Mouse (Mus musculus): ENCODE results near the gene Tns2. TPM values are rescaled to one million over a fixed set of nuclear protein-coding genes. Genes with fewer than 3 reads are reported as not detected.

Gene Tns2
- polyA plus RNA-seq, 2 experiments: 3.7 to 5.2 TPM

- Histone ChIP-seq H3K4me1 (replicated peaks; ENCODE audit: control insufficient read depth in 2 of 2, insufficient read depth in 2 of 2, low read length in 1 of 2) (peaks cover 0 to 1% of the 10 kb centered on the region in 2 experiments; a peak in 1 of 4 replicates), H3K27me3 (ENCODE audit: control insufficient read depth, insufficient read depth, low read length) (no peaks in the 10 kb centered on the region), H3K4me3 (ENCODE audit: insufficient read depth in 1 of 2, low read depth in 2 of 2, low read length in 2 of 2) (no peak overlapping the region), H3K36me3 (replicated peaks; ENCODE audit: control insufficient read depth, insufficient read depth, low read depth) (peaks cover 93% of the 10 kb centered on the region), H3K9ac (replicated peaks) (no peak overlapping the region), H3K9me3 (ENCODE audit: control insufficient read depth, low read length) (no peaks in the 10 kb centered on the region), H3K4me2 (ENCODE audit: low read depth) (no peak overlapping the region), H3K27ac (no peak overlapping the region)
- DNase-seq (ENCODE audit: low read depth in 3 of 3, low spot score in 3 of 3) (no peak), ATAC-seq (ENCODE audit: insufficient read depth) (no peak)
- TF ChIP-seq CTCF (IDR thresholded peaks at IDR 0.05; ENCODE audit: low read depth) (no peak), EP300 (IDR thresholded peaks at IDR 0.05; ENCODE audit: low read depth) (no peak)
- WGBS (ENCODE audit: insufficient replicate concordance): 82% methylated on average over 4 of the region's 4 CpGs
Measured at GRCm38 (mm10) chr15:102092222-102092621, 8.0 kb upstream of the Tns2 start.

- WGBS (ENCODE audit: insufficient replicate concordance): 50% methylated on average over 2 of the region's 2 CpGs
- Histone ChIP-seq H3K9ac (replicated peaks) (no peak overlapping the region), H3K36me3 (replicated peaks; ENCODE audit: control insufficient read depth, insufficient read depth, low read depth) (peaks cover 74% of the 10 kb centered on the region), H3K9me3 (ENCODE audit: control insufficient read depth, low read length) (no peaks in the 10 kb centered on the region), H3K27me3 (ENCODE audit: control insufficient read depth, insufficient read depth, low read length) (no peaks in the 10 kb centered on the region), H3K27ac (no peak overlapping the region), H3K4me3 (ENCODE audit: insufficient read depth in 1 of 2, low read depth in 2 of 2, low read length in 2 of 2) (no peak overlapping the region), H3K4me1 (replicated peaks; ENCODE audit: control insufficient read depth in 2 of 2, insufficient read depth in 2 of 2, low read length in 1 of 2) (peaks cover 0 to 2% of the 10 kb centered on the region in 2 experiments; a peak in 1 of 4 replicates), H3K4me2 (ENCODE audit: low read depth) (no peak overlapping the region)
- ATAC-seq (ENCODE audit: insufficient read depth): no peak
- TF ChIP-seq CTCF (IDR thresholded peaks at IDR 0.05; ENCODE audit: low read depth) (no peak), EP300 (IDR thresholded peaks at IDR 0.05; ENCODE audit: low read depth) (no peak)
- DNase-seq (ENCODE audit: low read depth in 3 of 3, low spot score in 3 of 3): no peak
Measured at GRCm38 (mm10) chr15:102094157-102094556, 6.1 kb upstream of the Tns2 start.

DNA sequence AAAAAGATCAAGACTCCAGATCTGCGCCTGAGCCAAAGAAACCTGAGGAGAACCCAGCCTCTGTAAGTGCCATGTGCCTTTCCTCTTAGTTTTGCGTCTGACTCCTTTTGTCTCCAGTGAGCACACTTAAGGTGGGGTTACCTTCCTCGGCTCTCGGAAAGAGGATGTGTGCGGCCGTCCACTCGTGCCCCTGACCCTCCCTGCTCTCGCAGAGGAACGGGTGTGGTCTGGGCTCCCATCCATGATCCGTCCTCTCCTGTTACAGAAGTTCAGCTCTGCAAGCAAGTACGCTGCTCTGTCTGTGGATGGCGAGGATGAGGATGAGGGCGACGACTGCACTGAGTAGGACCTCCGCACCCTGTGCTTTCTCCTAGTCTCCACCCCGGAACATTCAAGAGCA lies 5.2 kb upstream of the Tns2 start:
- Histone ChIP-seq H3K9ac (replicated peaks) (no peak overlapping the region), H3K27me3 (ENCODE audit: control insufficient read depth, insufficient read depth, low read length) (peaks cover 1% of the 10 kb centered on the region; the same call in 1 of the 2 replicates), H3K27ac (no peak overlapping the region), H3K36me3 (replicated peaks; ENCODE audit: control insufficient read depth, insufficient read depth, low read depth) (peaks cover 65% of the 10 kb centered on the region), H3K4me2 (ENCODE audit: low read depth) (no peak overlapping the region), H3K4me1 (replicated peaks; ENCODE audit: control insufficient read depth in 2 of 2, insufficient read depth in 2 of 2, low read length in 1 of 2) (peaks cover 0 to 2% of the 10 kb centered on the region in 2 experiments; a peak in 1 of 4 replicates), H3K9me3 (ENCODE audit: control insufficient read depth, low read length) (no peaks in the 10 kb centered on the region), H3K4me3 (ENCODE audit: insufficient read depth in 1 of 2, low read depth in 2 of 2, low read length in 2 of 2) (no peak overlapping the region)
- DNase-seq (ENCODE audit: low read depth in 3 of 3, low spot score in 3 of 3): no peak
- WGBS (ENCODE audit: insufficient replicate concordance): 79% methylated on average over 16 of the region's 16 CpGs
- TF ChIP-seq CTCF (IDR thresholded peaks at IDR 0.05; ENCODE audit: low read depth) (no peak), EP300 (IDR thresholded peaks at IDR 0.05; ENCODE audit: low read depth) (no peak)
- ATAC-seq (ENCODE audit: insufficient read depth): no peak

DNA sequence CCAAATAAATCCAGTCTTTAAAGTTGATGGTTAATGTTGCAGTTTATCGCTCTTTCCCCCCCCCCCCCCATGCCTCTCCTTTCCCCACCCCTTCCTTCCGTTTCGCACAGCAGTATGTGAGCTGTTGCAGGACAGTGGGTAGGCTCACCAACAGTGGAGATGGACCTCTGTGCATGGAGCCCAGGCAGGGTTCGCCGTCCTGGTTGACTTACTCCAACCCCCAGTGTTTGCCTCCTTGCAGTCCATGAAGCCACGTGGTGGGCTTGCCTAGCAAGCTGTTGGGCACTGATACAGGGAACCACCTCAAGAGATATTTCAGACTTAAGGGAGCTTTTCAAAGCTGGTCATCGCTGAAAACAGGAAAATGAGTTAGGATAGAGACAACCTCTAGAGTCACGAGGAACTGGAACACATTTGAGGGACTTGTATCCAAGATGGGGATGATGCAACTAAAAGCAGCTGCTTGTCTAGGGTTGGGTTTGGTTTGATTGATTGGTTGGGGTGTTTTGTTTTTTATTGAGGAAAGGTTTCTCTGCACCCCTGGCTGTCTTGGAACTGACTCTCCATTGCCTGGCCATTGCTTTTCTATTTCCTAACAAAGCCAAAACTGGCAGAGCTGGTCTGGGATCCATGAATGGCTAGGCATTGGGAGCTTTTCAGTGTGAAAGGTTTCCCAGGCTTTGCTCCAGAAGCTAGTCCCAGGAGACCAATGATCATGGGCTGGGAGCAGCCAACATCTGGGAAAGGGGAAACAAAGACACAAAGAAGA lies 2.9 kb upstream of the Tns2 start:
- H3K36me3 ChIP-seq (replicated peaks; ENCODE audit: control insufficient read depth, insufficient read depth, low read depth): peaks cover 42% of the 10 kb centered on the region
- no peak for DNase-seq (ENCODE audit: low read depth in 3 of 3, low spot score in 3 of 3)
- H3K27ac ChIP-seq: no peak overlapping the region

GRCm38 (mm10) chr15:102097991-102098555 lies 2.1 kb upstream of the Tns2 start:
- ATAC-seq (ENCODE audit: insufficient read depth): no peak
- TF ChIP-seq EP300 (IDR thresholded peaks at IDR 0.05; ENCODE audit: low read depth): no peak
- TF ChIP-seq CTCF (IDR thresholded peaks at IDR 0.05; ENCODE audit: low read depth): no peak
- H3K9me3 ChIP-seq (ENCODE audit: control insufficient read depth, low read length): no peaks in the 10 kb centered on the region
- H3K4me2 ChIP-seq (ENCODE audit: low read depth): no peak overlapping the region
- H3K9ac ChIP-seq (replicated peaks): no peak overlapping the region
- H3K27me3 ChIP-seq (ENCODE audit: control insufficient read depth, insufficient read depth, low read length): peaks cover 6% of the 10 kb centered on the region
- 53% methylated on average over 5 of the region's 5 CpGs for WGBS (ENCODE audit: insufficient replicate concordance)
- H3K36me3 ChIP-seq (replicated peaks; ENCODE audit: control insufficient read depth, insufficient read depth, low read depth): peaks cover 34% of the 10 kb centered on the region
- peaks cover 0 to 6% of the 10 kb centered on the region in 2 experiments; a peak in 1 of 4 replicates for H3K4me1 ChIP-seq (replicated peaks; ENCODE audit: control insufficient read depth in 2 of 2, insufficient read depth in 2 of 2, low read length in 1 of 2)
- no peak overlapping the region for H3K27ac ChIP-seq
- DNase-seq (ENCODE audit: low read depth in 3 of 3, low spot score in 3 of 3): no peak
- H3K4me3 ChIP-seq (ENCODE audit: insufficient read depth in 1 of 2, low read depth in 2 of 2, low read length in 2 of 2): no peak overlapping the region

More for the DNA sequence above, 2.9 kb upstream of the Tns2 start:
- WGBS (ENCODE audit: insufficient replicate concordance): 42% methylated on average over 8 of the region's 8 CpGs
- ATAC-seq (ENCODE audit: insufficient read depth): no peak
- no peak overlapping the region for H3K4me2 ChIP-seq (ENCODE audit: low read depth)
- H3K4me3 ChIP-seq (ENCODE audit: insufficient read depth in 1 of 2, low read depth in 2 of 2, low read length in 2 of 2): no peak overlapping the region
- H3K9me3 ChIP-seq (ENCODE audit: control insufficient read depth, low read length): no peaks in the 10 kb centered on the region
- H3K4me1 ChIP-seq (replicated peaks; ENCODE audit: control insufficient read depth in 2 of 2, insufficient read depth in 2 of 2, low read length in 1 of 2): peaks cover 0 to 6% of the 10 kb centered on the region in 2 experiments; a peak in 1 of 4 replicates
- H3K27me3 ChIP-seq (ENCODE audit: control insufficient read depth, insufficient read depth, low read length): peaks cover 6% of the 10 kb centered on the region
- TF ChIP-seq EP300 (IDR thresholded peaks at IDR 0.05; ENCODE audit: low read depth) (no peak), CTCF (IDR thresholded peaks at IDR 0.05; ENCODE audit: low read depth) (no peak)
- H3K9ac ChIP-seq (replicated peaks): no peak overlapping the region

Data from liver, embryonic 14.5 days (tissue).